Mouse (Mus musculus): Measurements from ENCODE around the gene Ccdc17. TPM values are rescaled to one million over a fixed set of nuclear protein-coding genes. Genes with fewer than 3 reads are reported as not detected.

Gene Ccdc17
- polyA plus RNA-seq, 1 experiment from 2014 or later, result 3.5 TPM

- no peak for DNase-seq (ENCODE audit: low spot score)
- WGBS, result 82% methylated on average over 8 of the region's 8 CpGs
Observed at GRCm38 (mm10) chr4:116595793-116596192, 661 bp upstream of the Ccdc17 start.

GRCm38 (mm10) chr4:116596978-116597881 is 776 bp downstream of the Ccdc17 start:
- peak; percentile 92 for DNase-seq (ENCODE audit: low spot score)
- H3K4me2 ChIP-seq (ENCODE audit: low read depth, low read length, severe bottlenecking), result peak overlapping the region; percentile 70
- peak; percentile 93 for ATAC-seq (replicated peaks; ENCODE audit: low FRiP score)
- under 1% methylated on average over 50 of the region's 50 CpGs for WGBS
- no peaks in the 10 kb centered on the region for H3K27me3 ChIP-seq (ENCODE audit: control insufficient read depth, insufficient read depth, low read length)
- H3K27ac ChIP-seq (ENCODE audit: low read depth, low read length), result peak overlapping the region; percentile 54; the same call in 1 of the 2 replicates
- no peaks in the 10 kb centered on the region; the same call in 1 of the 2 replicates for H3K4me1 ChIP-seq (replicated peaks; ENCODE audit: control insufficient read depth, insufficient read depth, low read length)
- peak overlapping the region; percentile 48 for H3K4me3 ChIP-seq (ENCODE audit: low read depth, low read length)
- H3K36me3 ChIP-seq (ENCODE audit: control insufficient read depth, insufficient read depth, low read length), result peaks cover 13% of the 10 kb centered on the region
- no peaks in the 10 kb centered on the region for H3K9me3 ChIP-seq (ENCODE audit: control insufficient read depth, low read length)
- H3K9ac ChIP-seq (ENCODE audit: low read length), result peak overlapping the region; percentile 60

More at GRCm38 (mm10) chr4:116595793-116596192, 661 bp upstream of the Ccdc17 start:
- Histone ChIP-seq H3K36me3 (ENCODE audit: control insufficient read depth, insufficient read depth, low read length) (peaks cover 4% of the 10 kb centered on the region; the same call in 1 of the 2 replicates), H3K9ac (ENCODE audit: low read length) (no peak overlapping the region), H3K9me3 (ENCODE audit: control insufficient read depth, low read length) (no peaks in the 10 kb centered on the region), H3K4me3 (ENCODE audit: low read depth, low read length) (no peak overlapping the region), H3K4me1 (replicated peaks; ENCODE audit: control insufficient read depth, insufficient read depth, low read length) (no peaks in the 10 kb centered on the region; the same call in 1 of the 2 replicates), H3K4me2 (ENCODE audit: low read depth, low read length, severe bottlenecking) (no peak overlapping the region), H3K27ac (ENCODE audit: low read depth, low read length) (no peak overlapping the region), H3K27me3 (ENCODE audit: control insufficient read depth, insufficient read depth, low read length) (no peaks in the 10 kb centered on the region)
- no peak for ATAC-seq (replicated peaks; ENCODE audit: low FRiP score)

GRCm38 (mm10) chr4:116612621-116613020 is 16.2 kb downstream of the Ccdc17 start:
- H3K9ac ChIP-seq (ENCODE audit: low read length), result no peak overlapping the region

GRCm38 (mm10) chr4:116615237-116615636 is 18.8 kb downstream of the Ccdc17 start:
- H3K9me3 ChIP-seq (ENCODE audit: control insufficient read depth, low read length), result no peaks in the 10 kb centered on the region
- no peak overlapping the region for H3K4me2 ChIP-seq (ENCODE audit: low read depth, low read length, severe bottlenecking)
- WGBS, result 99% methylated on average over 2 of the region's 2 CpGs
- peaks cover 16% of the 10 kb centered on the region for H3K36me3 ChIP-seq (ENCODE audit: control insufficient read depth, insufficient read depth, low read length)
- ATAC-seq (replicated peaks; ENCODE audit: low FRiP score), result no peak
- no peak for DNase-seq (ENCODE audit: low spot score)
- H3K27me3 ChIP-seq (ENCODE audit: control insufficient read depth, insufficient read depth, low read length), result no peaks in the 10 kb centered on the region
- no peaks in the 10 kb centered on the region for H3K4me1 ChIP-seq (replicated peaks; ENCODE audit: control insufficient read depth, insufficient read depth, low read length)
- no peak overlapping the region for H3K27ac ChIP-seq (ENCODE audit: low read depth, low read length)
- H3K9ac ChIP-seq (ENCODE audit: low read length), result no peak overlapping the region
- no peak overlapping the region for H3K4me3 ChIP-seq (ENCODE audit: low read depth, low read length)

More at GRCm38 (mm10) chr4:116612621-116613020, 16.2 kb downstream of the Ccdc17 start:
- Histone ChIP-seq H3K9me3 (ENCODE audit: control insufficient read depth, low read length) (no peaks in the 10 kb centered on the region), H3K4me2 (ENCODE audit: low read depth, low read length, severe bottlenecking) (no peak overlapping the region), H3K36me3 (ENCODE audit: control insufficient read depth, insufficient read depth, low read length) (peaks cover 11% of the 10 kb centered on the region), H3K27me3 (ENCODE audit: control insufficient read depth, insufficient read depth, low read length) (no peaks in the 10 kb centered on the region), H3K27ac (ENCODE audit: low read depth, low read length) (no peak overlapping the region), H3K4me3 (ENCODE audit: low read depth, low read length) (no peak overlapping the region), H3K4me1 (replicated peaks; ENCODE audit: control insufficient read depth, insufficient read depth, low read length) (no peaks in the 10 kb centered on the region)
- ATAC-seq (replicated peaks; ENCODE audit: low FRiP score), result no peak
- 94% methylated on average over 2 of the region's 2 CpGs for WGBS
- DNase-seq (ENCODE audit: low spot score), result no peak

- ATAC-seq (replicated peaks; ENCODE audit: low FRiP score), result no peak
- Histone ChIP-seq H3K36me3 (ENCODE audit: control insufficient read depth, insufficient read depth, low read length) (peaks cover 4% of the 10 kb centered on the region; the same call in 1 of the 2 replicates), H3K4me1 (replicated peaks; ENCODE audit: control insufficient read depth, insufficient read depth, low read length) (peaks cover 4% of the 10 kb centered on the region; the same call in 1 of the 2 replicates), H3K4me2 (ENCODE audit: low read depth, low read length, severe bottlenecking) (peak overlapping the region; percentile 15; the same call in 1 of the 2 replicates), H3K9ac (ENCODE audit: low read length) (no peak overlapping the region), H3K9me3 (ENCODE audit: control insufficient read depth, low read length) (no peaks in the 10 kb centered on the region), H3K4me3 (ENCODE audit: low read depth, low read length) (no peak overlapping the region), H3K27ac (ENCODE audit: low read depth, low read length) (no peak overlapping the region), H3K27me3 (ENCODE audit: control insufficient read depth, insufficient read depth, low read length) (no peaks in the 10 kb centered on the region)
- 90% methylated on average over 4 of the region's 4 CpGs for WGBS
- no peak for DNase-seq (ENCODE audit: low spot score)
Observed at GRCm38 (mm10) chr4:116624831-116625230, 28.4 kb downstream of the Ccdc17 start.

GRCm38 (mm10) chr4:116626658-116627358 is 30.4 kb downstream of the Ccdc17 start:
- Histone ChIP-seq H3K9ac (ENCODE audit: low read length) (peak overlapping the region; percentile 98), H3K36me3 (ENCODE audit: control insufficient read depth, insufficient read depth, low read length) (no peaks in the 10 kb centered on the region; the same call in 1 of the 2 replicates), H3K27ac (ENCODE audit: low read depth, low read length) (peak overlapping the region; percentile 92), H3K4me2 (ENCODE audit: low read depth, low read length, severe bottlenecking) (peak overlapping the region; percentile 49), H3K4me3 (ENCODE audit: low read depth, low read length) (peak overlapping the region; percentile 100), H3K9me3 (ENCODE audit: control insufficient read depth, low read length) (no peaks in the 10 kb centered on the region), H3K4me1 (replicated peaks; ENCODE audit: control insufficient read depth, insufficient read depth, low read length) (peaks cover 4% of the 10 kb centered on the region; the same call in 1 of the 2 replicates), H3K27me3 (ENCODE audit: control insufficient read depth, insufficient read depth, low read length) (no peaks in the 10 kb centered on the region)
- under 1% methylated on average over 52 of the region's 53 CpGs for WGBS
- peak; percentile 85 for ATAC-seq (replicated peaks; ENCODE audit: low FRiP score)
- DNase-seq (ENCODE audit: low spot score), result peak; percentile 97

- Histone ChIP-seq H3K4me3 (ENCODE audit: low read depth, low read length) (peak overlapping the region; percentile 100), H3K27ac (ENCODE audit: low read depth, low read length) (peak overlapping the region; percentile 92), H3K36me3 (ENCODE audit: control insufficient read depth, insufficient read depth, low read length) (no peaks in the 10 kb centered on the region; the same call in 1 of the 2 replicates), H3K4me1 (replicated peaks; ENCODE audit: control insufficient read depth, insufficient read depth, low read length) (peaks cover 4% of the 10 kb centered on the region; the same call in 1 of the 2 replicates), H3K9ac (ENCODE audit: low read length) (peak overlapping the region; percentile 98), H3K4me2 (ENCODE audit: low read depth, low read length, severe bottlenecking) (peak overlapping the region; percentile 49), H3K27me3 (ENCODE audit: control insufficient read depth, insufficient read depth, low read length) (no peaks in the 10 kb centered on the region), H3K9me3 (ENCODE audit: control insufficient read depth, low read length) (no peaks in the 10 kb centered on the region)
- ATAC-seq (replicated peaks; ENCODE audit: low FRiP score), result peak; percentile 95
- WGBS, result 0% methylated on average over 13 of the region's 13 CpGs
- DNase-seq (ENCODE audit: low spot score), result peak; percentile 94
Observed at GRCm38 (mm10) chr4:116627359-116627716, 30.9 kb downstream of the Ccdc17 start.
